Comparison of ENCODE assay signal across 8 mouse cellular contexts in genomic region chrX:20920844-20921364, GRCm38 (mm10). TPM values are rescaled to one million over a fixed set of nuclear protein-coding genes. Genes with fewer than 3 reads are reported as not detected.
A peak's percentile ranks its signal among the peaks of the same experiment; 100 is the strongest.
DNase-seq lines count a peak whose midpoint lies in the region; ATAC-seq lines count a peak whose summit lies in the region.

Gene Syn1, minus strand, starts transcription at chrX:20921004.

- WGBS in limb, embryonic 10.5 days: 11% methylated on average over 35 of the region's 44 CpGs
- 18% methylated on average over 40 of the region's 44 CpGs for whole genome bisulfite sequencing in midbrain, embryonic 12.5 days

- peak within 1 kb of the TSS; percentile 59 for H3K4me2 ChIP-seq in midbrain, embryonic 12.5 days (replicated peaks)

- peak within 1 kb of the TSS; percentile 46 for H3K4me3 ChIP-seq in limb, embryonic 10.5 days
- H3K4me3 ChIP-seq in midbrain, embryonic 12.5 days: peak within 1 kb of the TSS; percentile 56

- H3K9me3 ChIP-seq in limb, embryonic 10.5 days (replicated peaks): no peaks in the 10 kb centered on the region
- no peaks in the 10 kb centered on the region for H3K9me3 ChIP-seq in midbrain, embryonic 12.5 days

- H3K36me3 ChIP-seq in limb, embryonic 10.5 days: no peaks in the 10 kb centered on the region
- no peaks in the 10 kb centered on the region for H3K36me3 ChIP-seq in midbrain, embryonic 12.5 days

- H3K27me3 ChIP-seq in limb, embryonic 10.5 days (ENCODE audit: low read depth, poor library complexity, severe bottlenecking): peaks cover 19% of the 10 kb centered on the region
- no peaks in the 10 kb centered on the region for H3K27me3 ChIP-seq in midbrain, embryonic 12.5 days

- H3K4me1 ChIP-seq in limb, embryonic 10.5 days: peaks cover 5% of the 10 kb centered on the region
- no peaks in the 10 kb centered on the region for H3K4me1 ChIP-seq in midbrain, embryonic 12.5 days

- peak within 1 kb of the TSS; percentile 60 for H3K9ac ChIP-seq in midbrain, embryonic 12.5 days (replicated peaks)

- peak; percentile 81 for DNase-seq in adrenal gland, postnatal 10 days
- DNase-seq in embryo, embryonic 9.5 days (ENCODE audit: extremely low spot score): peak; percentile 80
- peak; percentile 69 to 81 for DNase-seq in heart, adult 18-20 months
- peak; percentile 65 for DNase-seq in kidney, adult 18-20 months
- peak; percentile 80 for DNase-seq in limb, embryonic 10.5 days (ENCODE audit: low spot score)
- DNase-seq in skeletal muscle tissue, adult 2 months (ENCODE audit: low read depth, low spot score): peak; percentile 55

- no peak within 1 kb of the TSS for H3K27ac ChIP-seq in limb, embryonic 10.5 days
- H3K27ac ChIP-seq in midbrain, embryonic 12.5 days (replicated peaks): no peak within 1 kb of the TSS; the same call in 1 of the 2 replicates

- ATAC-seq in midbrain, embryonic 12.5 days (ENCODE audit: low FRiP score, low read depth): peak; percentile 97
- ATAC-seq in erythroid progenitor cell, adult 5-6 weeks (replicated peaks; ENCODE audit: low FRiP score, poor library complexity, severe bottlenecking): no peak

RNA-seq across cellular contexts. Expression of gene Syn1, which starts in this region (rescaled TPM):
- 10 to 100 TPM in 1 of 2 experiments, 1 to 10 TPM in 1; 6.4 to 12.3 TPM for total RNA-seq in adrenal gland, postnatal 10 days (2021)
- under 1 TPM; 0.10 to 0.21 TPM for total RNA-seq in heart, adult 18-20 months (2021)
- 0.13 and 0.14 TPM in 2 replicates for polyA plus RNA-seq in limb, embryonic 10.5 days (2016; fragmentation: Nextera tagmentation; extraction: Ambion mirVana)
- 18.5 and 23.4 TPM in 2 replicates for polyA plus RNA-seq in midbrain, embryonic 12.5 days (2016; fragmentation: Nextera tagmentation; extraction: Ambion mirVana)
- 1.3 and 1.8 TPM in 2 replicates for total RNA-seq in erythroid progenitor cell, adult 5-6 weeks (2015; ENCODE audit: low replicate concordance)
- total RNA-seq in erythroid progenitor cell, adult 5-6 weeks (2017; ENCODE audit: low replicate concordance): not detected in 2 replicates

Comparison
In these comparisons a context has a peak if more than half of its experiments do, and no peak if none do; other contexts are left out.
1. RNA of gene Syn1 (polyA plus RNA-seq): 18.5 to 23.4 TPM in midbrain, embryonic 12.5 days; 0.13 to 0.14 TPM in limb, embryonic 10.5 days; every median in the first group is over 10 times any median in the second.
2. Peak in DNase-seq in heart, adult 18-20 months; RNA of the gene not detected or under 1 TPM.
3. Peak in DNase-seq and H3K4me3 ChIP-seq in limb, embryonic 10.5 days; RNA of the gene not detected or under 1 TPM.
4. Peak in every context shown above with its lines, with median percentiles within 50 percentile points of each other: DNase-seq.